Mouse (Mus musculus) intestine, embryonic 16.5 days (tissue): ENCODE data around the gene Gm7168. TPM values are rescaled to one million over a fixed set of nuclear protein-coding genes. Genes with fewer than 3 reads are reported as not detected.
"Not testable (repeated sequence)": the region's sequence is repeated elsewhere in the genome, so short reads cannot be mapped to it uniquely, and the experiment has no call there.

Source experiments
- ATAC-seq: fragments of 200-750 bp; cut with Nextera tagmentation; 2 replicates; pipeline ENCODE4 v1.8.0; 2017; ENCODE audit warnings: moderate TSS enrichment, moderate library complexity
- H3K27ac ChIP-seq: fragments of 300-500 bp; sonication (generic); 2 replicates; pipeline ENCODE4 v1.5.1; 2014; ENCODE audit warnings: mild to moderate bottlenecking, low read length
- H3K27me3 ChIP-seq: fragments of 300-500 bp; sonication (generic); replicated peaks from 2 replicates; pipeline ENCODE4 v1.6.1; 2014; ENCODE audit warnings: low read length, control low read depth, mixed read lengths; ENCODE audit not compliant: control insufficient read depth, insufficient read depth
- H3K36me3 ChIP-seq: fragments of 300-500 bp; sonication (generic); 2 replicates; pipeline ENCODE4 v1.6.1; 2014; ENCODE audit warnings: low read length, control low read depth; ENCODE audit not compliant: control insufficient read depth, insufficient read depth
- H3K4me1 ChIP-seq: fragments of 300-500 bp; sonication (generic); 2 replicates; pipeline ENCODE4 v1.6.1; 2014; ENCODE audit warnings: low read length, control low read depth, mixed read lengths; ENCODE audit not compliant: control insufficient read depth, insufficient read depth
- H3K4me2 ChIP-seq: fragments of 300-500 bp; sonication (generic); 2 replicates; pipeline ENCODE4 v1.6.1; 2014; ENCODE audit warnings: low read depth, low read length, control low read depth
- H3K4me3 ChIP-seq: fragments of 300-500 bp; sonication (generic); 2 replicates; pipeline ENCODE4 v1.5.1; 2014; ENCODE audit warnings: mild to moderate bottlenecking, low read length
- H3K9ac ChIP-seq: fragments of 300-500 bp; sonication (generic); 2 replicates; pipeline ENCODE4 v1.6.1; 2014; ENCODE audit warnings: low read depth, low read length
- H3K9me3 ChIP-seq: fragments of 300-500 bp; sonication (generic); 2 replicates; pipeline ENCODE4 v1.6.1; 2016; ENCODE audit warnings: low read length, control low read depth; ENCODE audit not compliant: control insufficient read depth
- WGBS: fragments of 180-500 bp; shearing (Covaris S2); extraction: QIAGEN DNeasy Blood & Tissue Kit; methylation state at CpG from one replicate; pipeline ENCODE4 v1.1.7; 2014; 5-methylcytosine and 5-hydroxymethylcytosine counted together
- polyA plus RNA-seq: library from polyadenylated mRNA; unstranded; fragments of >200 nt; fragmentation: Nextera tagmentation; extraction: Ambion mirVana; gene quantifications from 2 replicates; pipeline ENCODE4 v1.2.1, GENCODE M21; 2015

Gene Gm7168
- polyA plus RNA-seq, 1 experiment from 2014 or later, result not detected

GRCm38 (mm10) chr17:13924588-13924987 is 23.6 kb upstream of the Gm7168 start:
- H3K9me3 ChIP-seq, result no peaks in the 10 kb centered on the region
- ATAC-seq, result no peak
- WGBS, result 96% methylated on average over 2 of the region's 2 CpGs
- H3K4me1 ChIP-seq, result no peaks in the 10 kb centered on the region
- H3K36me3 ChIP-seq, result no peaks in the 10 kb centered on the region
- no peak overlapping the region for H3K4me2 ChIP-seq
- no peak overlapping the region for H3K9ac ChIP-seq
- no peaks in the 10 kb centered on the region for H3K27me3 ChIP-seq
- H3K4me3 ChIP-seq, result no peak overlapping the region
- no peak overlapping the region for H3K27ac ChIP-seq

- no peaks in the 10 kb centered on the region for H3K36me3 ChIP-seq
- WGBS, result 59% methylated on average over 3 of the region's 3 CpGs
- H3K4me2 ChIP-seq, result no peak overlapping the region
- H3K4me1 ChIP-seq, result no peaks in the 10 kb centered on the region
- H3K9ac ChIP-seq, result no peak overlapping the region
- H3K27ac ChIP-seq, result no peak overlapping the region
- no peak overlapping the region for H3K4me3 ChIP-seq
- no peaks in the 10 kb centered on the region for H3K9me3 ChIP-seq
- no peaks in the 10 kb centered on the region for H3K27me3 ChIP-seq
- ATAC-seq, result no peak
These were observed 22.2 kb upstream of the Gm7168 start for GRCm38 (mm10) chr17:13925931-13926330.

- WGBS, result 86% methylated on average over 9 of the region's 9 CpGs
- Histone ChIP-seq H3K4me2 (no peak overlapping the region), H3K4me1 (no peaks in the 10 kb centered on the region), H3K4me3 (no peak overlapping the region), H3K9ac (no peak overlapping the region), H3K27ac (no peak overlapping the region), H3K36me3 (no peaks in the 10 kb centered on the region), H3K27me3 (no peaks in the 10 kb centered on the region), H3K9me3 (no peaks in the 10 kb centered on the region)
- no peak for ATAC-seq
These were observed 17.8 kb upstream of the Gm7168 start for GRCm38 (mm10) chr17:13930421-13930820.

GRCm38 (mm10) chr17:13935364-13935763 is 12.8 kb upstream of the Gm7168 start:
- H3K4me1 ChIP-seq, ATAC-seq, H3K36me3 ChIP-seq, H3K4me2 ChIP-seq, H3K4me3 ChIP-seq, H3K9ac ChIP-seq, H3K27ac ChIP-seq, H3K27me3 ChIP-seq, H3K9me3 ChIP-seq: not testable (repeated sequence)
- 93% methylated on average over 2 of the region's 2 CpGs for WGBS

GRCm38 (mm10) chr17:13937787-13938186 is 10.4 kb upstream of the Gm7168 start:
- Histone ChIP-seq H3K27ac (no peak overlapping the region), H3K4me2 (no peak overlapping the region), H3K36me3 (no peaks in the 10 kb centered on the region), H3K4me3 (no peak overlapping the region), H3K9ac (no peak overlapping the region), H3K4me1 (peaks cover 3% of the 10 kb centered on the region; the same call in 1 of the 2 replicates), H3K9me3 (no peaks in the 10 kb centered on the region), H3K27me3 (no peaks in the 10 kb centered on the region)
- WGBS, result 94% methylated on average over 4 of the region's 4 CpGs
- ATAC-seq, result no peak

- Histone ChIP-seq H3K36me3 (no peaks in the 10 kb centered on the region), H3K4me1 (peaks cover 3% of the 10 kb centered on the region; the same call in 1 of the 2 replicates), H3K4me2 (no peak overlapping the region), H3K27me3 (no peaks in the 10 kb centered on the region), H3K9me3 (no peaks in the 10 kb centered on the region), H3K9ac (no peak overlapping the region), H3K27ac (no peak overlapping the region), H3K4me3 (no peak overlapping the region)
- WGBS, result 60% methylated on average over 3 of the region's 3 CpGs
- peak; percentile 80 for ATAC-seq
These were observed 9.5 kb upstream of the Gm7168 start for GRCm38 (mm10) chr17:13938652-13939051.

GRCm38 (mm10) chr17:13939231-13939630 is 8.9 kb upstream of the Gm7168 start:
- WGBS, result 72% methylated on average over 2 of the region's 2 CpGs
- not testable (repeated sequence) for ATAC-seq, H3K36me3 ChIP-seq, H3K27me3 ChIP-seq, H3K4me3 ChIP-seq, H3K27ac ChIP-seq, H3K4me2 ChIP-seq, H3K9me3 ChIP-seq, H3K9ac ChIP-seq, H3K4me1 ChIP-seq

- H3K9ac ChIP-seq, result no peak overlapping the region
- H3K9me3 ChIP-seq, result no peaks in the 10 kb centered on the region
- no peak overlapping the region for H3K4me2 ChIP-seq
- no peaks in the 10 kb centered on the region for H3K27me3 ChIP-seq
- no peak for ATAC-seq
- peaks cover 3% of the 10 kb centered on the region; the same call in 1 of the 2 replicates for H3K4me1 ChIP-seq
- H3K4me3 ChIP-seq, result no peak overlapping the region
- no peak overlapping the region for H3K27ac ChIP-seq
- 64% methylated on average over 1 of the region's 1 CpGs for WGBS
- H3K36me3 ChIP-seq, result no peaks in the 10 kb centered on the region
These were observed 7.7 kb upstream of the Gm7168 start for GRCm38 (mm10) chr17:13940487-13940886.

GRCm38 (mm10) chr17:13951570-13951969 is 3.4 kb downstream of the Gm7168 start:
- 79% methylated on average over 1 of the region's 1 CpGs for WGBS
- not testable (repeated sequence) for H3K9me3 ChIP-seq, H3K27ac ChIP-seq, H3K4me1 ChIP-seq, H3K9ac ChIP-seq, H3K27me3 ChIP-seq, H3K4me2 ChIP-seq, H3K4me3 ChIP-seq, H3K36me3 ChIP-seq
- 0 out of 2 replicates have a peak, but pooled peaks have one; percentile 33 for ATAC-seq

- ATAC-seq, result peak; percentile 88
- H3K9ac ChIP-seq, H3K27ac ChIP-seq, H3K9me3 ChIP-seq, H3K4me1 ChIP-seq, H3K4me3 ChIP-seq, H3K4me2 ChIP-seq, H3K27me3 ChIP-seq, H3K36me3 ChIP-seq: not testable (repeated sequence)
- 44% methylated on average over 1 of the region's 2 CpGs for WGBS
These were observed 10.0 kb downstream of the Gm7168 start for GRCm38 (mm10) chr17:13958129-13958528.
